Mouse (Mus musculus) MEL (cell line): ENCODE measurements around the gene Ubb.

Source experiments
- BHLHE40 ChIP-seq: IDR thresholded peaks from 2 replicates; pipeline ENCODE4 v1.6.1; 2012; ENCODE audit warnings: low read depth, mild to moderate bottlenecking, inconsistent platforms, low read length, improper control_type of control experiment, borderline replicate concordance
- CTCF ChIP-seq, 3 experiments: IDR thresholded peaks in 2 of 3; conservative IDR thresholded peaks in 1 of 3; 2 replicates each; pipeline ENCODE4 v1.5.1; 2011 to 2012; ENCODE audit warnings: low read length in 3 of 3, low read depth in 2 of 3, mild to moderate bottlenecking in 2 of 3, improper control_type of control experiment in 1 of 3, inconsistent platforms in 1 of 3, mixed read lengths in 1 of 3, moderate library complexity in 1 of 3; ENCODE audit not compliant: control insufficient read depth in 1 of 3, insufficient read depth in 1 of 3, poor library complexity in 1 of 3, severe bottlenecking in 1 of 3
- ETS1 ChIP-seq: IDR thresholded peaks from 2 replicates; pipeline ENCODE4 v1.6.1; 2012; ENCODE audit warnings: low read depth, mild to moderate bottlenecking, inconsistent platforms, low read length, improper control_type of control experiment, moderate library complexity
- GATA1 ChIP-seq: IDR thresholded peaks from 2 replicates; pipeline ENCODE4 v1.6.1; 2011; ENCODE audit warnings: low read depth, low read length, improper control_type of control experiment
- MEF2A ChIP-seq: IDR thresholded peaks from 2 replicates; pipeline ENCODE4 v1.6.1; 2014; ENCODE audit warnings: low read depth, mild to moderate bottlenecking, inconsistent platforms, low read length, improper control_type of control experiment; ENCODE audit not compliant: poor library complexity, insufficient replicate concordance, severe bottlenecking; ENCODE audit errors: extremely low read depth
- NELFE ChIP-seq: IDR thresholded peaks from 2 replicates; pipeline ENCODE4 v1.6.1; 2011; ENCODE audit warnings: low read depth, low read length, improper control_type of control experiment
- POLR2A ChIP-seq, 2 experiments: IDR thresholded peaks; 2 replicates each; pipeline ENCODE4 v1.6.1; 2011 to 2012; ENCODE audit warnings: low read length in 2 of 2, mild to moderate bottlenecking in 2 of 2, control low read depth in 1 of 2, improper control_type of control experiment in 1 of 2, low read depth in 1 of 2, moderate library complexity in 1 of 2; ENCODE audit not compliant: control insufficient read depth in 1 of 2, insufficient read depth in 1 of 2, poor library complexity in 1 of 2
- RAD21 ChIP-seq: IDR thresholded peaks from 2 replicates; pipeline ENCODE4 v1.6.1; 2011; ENCODE audit warnings: mild to moderate bottlenecking, low read depth, low read length, improper control_type of control experiment
- TAL1 ChIP-seq: IDR thresholded peaks from 2 replicates; pipeline ENCODE4 v1.6.1; 2012; ENCODE audit warnings: mild to moderate bottlenecking, inconsistent platforms, low read length, moderate library complexity, mixed read lengths
- USF1 ChIP-seq: IDR thresholded peaks from 2 replicates; pipeline ENCODE4 v1.6.1; 2014; ENCODE audit warnings: low read depth, mild to moderate bottlenecking, inconsistent platforms, low read length, improper control_type of control experiment, moderate library complexity
- ZKSCAN1 ChIP-seq: IDR thresholded peaks from 2 replicates; pipeline ENCODE4 v1.6.1; 2012; ENCODE audit warnings: low read depth, mild to moderate bottlenecking, inconsistent platforms, low read length, improper control_type of control experiment, moderate library complexity
- ZNF384 ChIP-seq: IDR thresholded peaks from 2 replicates; pipeline ENCODE4 v1.6.1; 2012; ENCODE audit warnings: low read depth, mild to moderate bottlenecking, inconsistent platforms, low read length, improper control_type of control experiment

- TF ChIP-seq CTCF (IDR thresholded peaks at IDR 0.05 in 2 of 3, conservative IDR thresholded peaks at IDR 0.05 in 1 of 3; ENCODE audit: control insufficient read depth in 1 of 3, insufficient read depth in 1 of 3, low read depth in 2 of 3, low read length in 3 of 3, poor library complexity in 1 of 3, severe bottlenecking in 1 of 3) (no peak), GATA1 (no peak), ZKSCAN1 (no peak), BHLHE40 (no peak), USF1 (no peak), POLR2A (IDR thresholded peaks at IDR 0.05; ENCODE audit: control insufficient read depth in 1 of 2, insufficient read depth in 1 of 2, low read depth in 1 of 2, low read length in 2 of 2, poor library complexity in 1 of 2) (no peak), RAD21 (no peak), NELFE (no peak), ETS1 (no peak), ZNF384 (no peak), MEF2A (no peak), TAL1 (no peak)
These were observed 39.3 kb upstream of the Ubb start for GRCm38 (mm10) chr11:62511444-62512202.
